Mouse (Mus musculus) lung, postnatal 36 days (tissue): ENCODE measurements at regions not wholly inside any gene's neighbourhood (a gene's known extent, or its start where the extent isn't known, plus 50 kb on each side); places are given as distances from the start of the nearest gene placed in this dataset.
A peak's percentile ranks its signal among the peaks of the same experiment; 100 is the strongest.

Experiments
- DNase-seq: peaks from one replicate; pipeline ENCODE4 v3.0.0; 2022; ENCODE audit warnings: mixed read lengths

- DNase-seq: peak; percentile 10
These were observed 651.5 kb upstream of the Pcdh9 start for GRCm38 (mm10) chr14:94541995-94542394.

GRCm38 (mm10) chr14:94525648-94526047 lies 635.2 kb upstream of the Pcdh9 start:
- no peak for DNase-seq

GRCm38 (mm10) chr14:94525238-94525637 lies 634.8 kb upstream of the Pcdh9 start:
- DNase-seq: no peak

GRCm38 (mm10) chr14:94522007-94522406 lies 631.5 kb upstream of the Pcdh9 start:
- no peak for DNase-seq

- no peak for DNase-seq
These were observed 600.9 kb upstream of the Pcdh9 start for GRCm38 (mm10) chr14:94491370-94491769.

- DNase-seq: no peak
These were observed 585.4 kb upstream of the Pcdh9 start for GRCm38 (mm10) chr14:94475887-94476286.

- no peak for DNase-seq
These were observed 582.7 kb upstream of the Pcdh9 start for GRCm38 (mm10) chr14:94473181-94473580.

- no peak for DNase-seq
These were observed 555.5 kb upstream of the Pcdh9 start for GRCm38 (mm10) chr14:94445952-94446351.

GRCm38 (mm10) chr14:94433343-94433958 lies 543.0 kb upstream of the Pcdh9 start:
- DNase-seq: no peak

GRCm38 (mm10) chr14:94427611-94428186 lies 537.2 kb upstream of the Pcdh9 start:
- no peak for DNase-seq
